Comparison of ENCODE assay signal across 21 mouse cellular contexts in genomic region chr12:54982935-54983715, GRCm38 (mm10). TPM values are rescaled to one million over a fixed set of nuclear protein-coding genes. Genes with fewer than 3 reads are reported as not detected.
"Had no signal": no experiment of that assay in that cellular context is flagged by ENCODE, and none has a peak within 500 bp of the region (broad histone marks: within the 10 kb centered on the region; RNA-seq: fewer than 3 reads in every experiment).

No protein-coding gene starts in this region.

- H3K9me3 ChIP-seq: limb, embryonic 12.5 days; lung, embryonic 15.5 days; megakaryocyte, embryonic 14.5 days; midbrain, embryonic 12.5 days had no signal

- H3K36me3 ChIP-seq: lung, embryonic 15.5 days; midbrain, embryonic 12.5 days had no signal

- H3K9ac ChIP-seq: limb, embryonic 12.5 days; lung, embryonic 15.5 days; midbrain, embryonic 12.5 days had no signal

- H3K4me2 ChIP-seq: lung, embryonic 15.5 days had no signal

- H3K27me3 ChIP-seq: limb, embryonic 12.5 days; lung, embryonic 15.5 days; megakaryocyte, embryonic 14.5 days; midbrain, embryonic 12.5 days had no signal

- H3K27ac ChIP-seq: kidney, postnatal 0 days; layer of hippocampus, adult 2 months; limb, embryonic 12.5 days; lung, embryonic 15.5 days; macrophage; midbrain, embryonic 12.5 days had no signal

- DNase-seq: kidney, adult 9 months; kidney, postnatal 36 days; lung, postnatal 14 days; right cerebral cortex, postnatal 14 days; thymus, postnatal 36 days had no signal

- ATAC-seq: intestine, embryonic 16.5 days; midbrain, embryonic 16.5 days had no signal

- H3K4me3 ChIP-seq: layer of hippocampus, adult 2 months; megakaryocyte, embryonic 14.5 days; midbrain, embryonic 12.5 days had no signal

RNA-seq across cellular contexts. Expression of gene Gm20403, which starts 3.2 kb away (rescaled TPM):
- total RNA-seq: layer of hippocampus, adult 2 months; layer of hippocampus, postnatal 14 days; left cerebral cortex, postnatal 36 days; liver, adult 2 months had no signal
- polyA plus RNA-seq: intestine, embryonic 16.5 days; kidney, postnatal 0 days; limb, embryonic 12.5 days; liver, adult 2 months; lung, embryonic 15.5 days; macrophage; midbrain, embryonic 12.5 days; midbrain, embryonic 16.5 days; neural tube, embryonic 14.5 days; spleen, adult 2 months; stomach, embryonic 16.5 days; thymus, postnatal 0 days had no signal
